11 mouse cellular contexts compared by ENCODE assay signal in the genomic region with DNA sequence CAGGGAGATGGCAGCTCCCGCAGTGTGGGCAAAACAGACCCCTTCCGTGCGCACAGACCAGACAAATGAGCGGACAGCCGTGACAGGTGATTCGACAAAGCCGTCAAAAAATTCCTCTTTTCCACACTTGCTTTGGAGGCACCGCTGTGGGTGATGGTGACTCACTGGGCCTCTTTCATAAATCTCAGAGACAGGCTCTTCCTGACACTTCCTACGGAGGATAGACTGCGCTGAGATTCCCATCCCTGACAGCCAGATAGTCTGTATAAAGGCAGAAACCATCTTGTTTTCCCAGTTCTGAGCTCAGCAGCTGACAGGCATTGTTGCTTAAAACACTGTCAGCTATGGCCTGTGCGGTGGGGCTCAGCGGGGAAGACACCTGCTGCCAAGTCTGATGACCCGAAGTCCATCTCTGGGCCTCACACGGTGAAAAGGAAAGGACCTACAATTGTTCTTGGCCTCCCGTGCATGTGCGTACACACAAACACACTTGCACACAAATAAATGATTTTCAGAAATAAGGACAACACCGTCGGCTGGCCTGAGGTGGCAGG. TPM values are rescaled to one million over a fixed set of nuclear protein-coding genes. Genes with fewer than 3 reads are reported as not detected.
DNase-seq lines count a peak whose midpoint lies in the region; ATAC-seq lines count a peak whose summit lies in the region.
"Had no signal": no experiment of that assay in that cellular context is flagged by ENCODE, and none has a peak within 500 bp of the region (broad histone marks: within the 10 kb centered on the region; RNA-seq: fewer than 3 reads in every experiment).

No protein-coding gene starts in this region.

- ATAC-seq in embryonic facial prominence, embryonic 13.5 days (ENCODE audit: insufficient number of reproducible peaks, insufficient read depth, low FRiP score, low TSS enrichment, low read depth): no peak
- no peak for ATAC-seq in limb, embryonic 13.5 days (ENCODE audit: low FRiP score, low read depth)
- ATAC-seq: activated CD4-positive, CD25-positive, alpha-beta regulatory T cell, adult 4 months; CD4-positive, CD25-positive, alpha-beta regulatory T cell, adult 4 months had no signal

- no peak overlapping the region for H3K9ac ChIP-seq in embryonic facial prominence, embryonic 13.5 days
- H3K9ac ChIP-seq in limb, embryonic 13.5 days: no peak overlapping the region

- DNase-seq in heart, embryonic 10.5 days (ENCODE audit: low spot score): no peak
- DNase-seq in heart, postnatal 14 days: no peak
- DNase-seq in Muller cell, postnatal 12 days (ENCODE audit: inconsistent ontology term): peak; percentile 60
- no peak for DNase-seq in embryo, embryonic 9.5 days (ENCODE audit: extremely low spot score)
- no peak for DNase-seq in lung, postnatal 25 days (ENCODE audit: low spot score)
- DNase-seq in yolk sac, embryonic 10.5 days (ENCODE audit: low spot score): no peak

- WGBS in heart, embryonic 10.5 days: 62% methylated on average over 18 of the region's 18 CpGs
- WGBS in embryonic facial prominence, embryonic 13.5 days: 69% methylated on average over 18 of the region's 18 CpGs
- WGBS in limb, embryonic 13.5 days: 47% methylated on average over 18 of the region's 18 CpGs

- intact Hi-C loops in heart, postnatal 14 days (cut with DNase I): loop anchor here (5.0 kb wide), 1 partner anchor 42 kb away; the partner anchor contains the start of gene Man1c1

- peak overlapping the region; percentile 40; the same call in 1 of the 2 replicates for H3K4me3 ChIP-seq in heart, embryonic 10.5 days
- H3K4me3 ChIP-seq in embryonic facial prominence, embryonic 13.5 days: no peak overlapping the region
- H3K4me3 ChIP-seq in limb, embryonic 13.5 days: no peak overlapping the region

- H3K4me1 ChIP-seq in heart, embryonic 10.5 days: peaks cover 77% of the 10 kb centered on the region
- peaks cover 20% of the 10 kb centered on the region for H3K4me1 ChIP-seq in embryonic facial prominence, embryonic 13.5 days
- peaks cover 46% of the 10 kb centered on the region for H3K4me1 ChIP-seq in limb, embryonic 13.5 days

- peak overlapping the region; percentile 73 for H3K27ac ChIP-seq in heart, embryonic 10.5 days
- H3K27ac ChIP-seq in embryonic facial prominence, embryonic 13.5 days: no peak overlapping the region
- H3K27ac ChIP-seq in limb, embryonic 13.5 days: no peak overlapping the region

- H3K9me3 ChIP-seq in heart, embryonic 10.5 days: no peaks in the 10 kb centered on the region
- no peaks in the 10 kb centered on the region for H3K9me3 ChIP-seq in embryonic facial prominence, embryonic 13.5 days
- no peaks in the 10 kb centered on the region for H3K9me3 ChIP-seq in limb, embryonic 13.5 days
- H3K9me3 ChIP-seq: limb, embryonic 15.5 days had no signal

- H3K4me2 ChIP-seq in embryonic facial prominence, embryonic 13.5 days: peak overlapping the region; percentile 55; the same call in 1 of the 2 replicates
- peak overlapping the region; percentile 62 for H3K4me2 ChIP-seq in limb, embryonic 13.5 days (replicated peaks)

- H3K27me3 ChIP-seq in heart, embryonic 10.5 days (ENCODE audit: insufficient read depth, poor library complexity, severe bottlenecking): no peaks in the 10 kb centered on the region
- no peaks in the 10 kb centered on the region for H3K27me3 ChIP-seq in embryonic facial prominence, embryonic 13.5 days
- peaks cover 13% of the 10 kb centered on the region for H3K27me3 ChIP-seq in limb, embryonic 13.5 days

- H3K36me3 ChIP-seq in heart, embryonic 10.5 days: no peaks in the 10 kb centered on the region
- no peaks in the 10 kb centered on the region for H3K36me3 ChIP-seq in embryonic facial prominence, embryonic 13.5 days
- H3K36me3 ChIP-seq in limb, embryonic 13.5 days: no peaks in the 10 kb centered on the region
- H3K36me3 ChIP-seq: limb, embryonic 15.5 days had no signal

RNA-seq across cellular contexts. Expression of gene Man1c1, which starts 43.4 kb away (rescaled TPM):
- 8.3 and 8.6 TPM in 2 replicates for polyA plus RNA-seq in heart, embryonic 10.5 days (2016; fragmentation: Nextera tagmentation; extraction: Ambion mirVana)
- total RNA-seq in heart, postnatal 14 days (2021): 10 to 100 TPM; 25.1 to 25.8 TPM
- 2.4 and 2.7 TPM in 2 replicates for polyA plus RNA-seq in embryonic facial prominence, embryonic 13.5 days (2015; fragmentation: Nextera tagmentation; extraction: Ambion mirVana)
- polyA plus RNA-seq in limb, embryonic 13.5 days (2015; fragmentation: Nextera tagmentation; extraction: Ambion mirVana): 2.9 and 3.5 TPM in 2 replicates
